Mouse (Mus musculus) liver, embryonic 13.5 days (tissue): ENCODE results near the gene Gm10719. TPM values are rescaled to one million over a fixed set of nuclear protein-coding genes. Genes with fewer than 3 reads are reported as not detected.
"Not testable (repeated sequence)": the region's sequence is repeated elsewhere in the genome, so short reads cannot be mapped to it uniquely, and the experiment has no call there.

Experiments used
- ATAC-seq: fragments of 200-750 bp; cut with Nextera tagmentation; 2 replicates; pipeline ENCODE4 v1.8.0; 2017; ENCODE audit warnings: low read depth, mild to moderate bottlenecking, moderate number of reproducible peaks, moderate library complexity
- DNase-seq: peaks from one replicate; pipeline ENCODE4 v3.0.0; 2022
- H3K27ac ChIP-seq: fragments of 300-500 bp; sonication (generic); 2 replicates; pipeline ENCODE4 v1.5.1; 2015; ENCODE audit warnings: moderate library complexity, mild to moderate bottlenecking, inconsistent platforms
- H3K27me3 ChIP-seq: fragments of 300-500 bp; sonication (generic); 2 replicates; pipeline ENCODE4 v1.6.1; 2015; ENCODE audit warnings: mild to moderate bottlenecking, inconsistent platforms
- H3K36me3 ChIP-seq: fragments of 300-500 bp; sonication (generic); 2 replicates; pipeline ENCODE4 v1.6.1; 2015; ENCODE audit warnings: mild to moderate bottlenecking, inconsistent platforms
- H3K4me1 ChIP-seq: fragments of 300-500 bp; sonication (generic); replicated peaks from 2 replicates; pipeline ENCODE4 v1.6.1; 2015; ENCODE audit warnings: inconsistent platforms
- H3K4me2 ChIP-seq: fragments of 300-500 bp; sonication (generic); 2 replicates; pipeline ENCODE4 v1.6.1; 2015; ENCODE audit warnings: inconsistent platforms, mild to moderate bottlenecking, moderate library complexity
- H3K4me3 ChIP-seq: fragments of 300-500 bp; sonication (generic); replicated peaks from 2 replicates; pipeline ENCODE4 v1.5.1; 2015; ENCODE audit warnings: mild to moderate bottlenecking, inconsistent platforms
- H3K9ac ChIP-seq: fragments of 300-500 bp; sonication (generic); 2 replicates; pipeline ENCODE4 v1.6.1; 2015; ENCODE audit warnings: mild to moderate bottlenecking, inconsistent platforms
- H3K9me3 ChIP-seq: fragments of 300-500 bp; sonication (generic); replicated peaks from 2 replicates; pipeline ENCODE4 v1.6.1; 2016; ENCODE audit warnings: inconsistent platforms
- whole genome bisulfite sequencing: fragments of 180-500 bp; shearing (Covaris S2); methylation state at CpG from one replicate; pipeline ENCODE4 v1.1.7; 2015; ENCODE audit not compliant: insufficient replicate concordance; 5-methylcytosine and 5-hydroxymethylcytosine counted together
- polyA plus RNA-seq: library from polyadenylated mRNA; unstranded; fragments of >200 nt; fragmentation: Nextera tagmentation; extraction: Ambion mirVana; gene quantifications from 2 replicates; pipeline ENCODE4 v1.2.1, GENCODE M21; 2015

Gene Gm10719
- polyA plus RNA-seq, 1 experiment from 2014 or later: not detected

DNA sequence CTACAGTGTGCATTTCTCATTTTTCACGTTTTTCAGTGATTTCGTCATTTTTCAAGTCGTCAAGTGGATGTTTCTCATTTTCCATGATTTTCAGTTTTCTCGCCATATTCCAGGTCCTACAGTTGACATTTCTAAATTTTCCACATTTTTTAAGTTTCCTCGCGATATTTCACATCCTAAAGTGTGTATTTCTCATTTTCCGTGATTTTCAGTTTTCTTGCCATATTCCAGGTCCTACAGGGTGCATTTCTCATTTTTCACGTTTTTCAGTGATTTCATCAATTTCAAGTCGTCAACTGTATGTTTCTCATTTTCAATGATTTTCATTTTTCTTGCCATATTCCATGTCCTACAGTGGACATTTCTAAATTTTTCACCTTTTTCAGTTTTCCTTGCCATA, 1.9 kb upstream of the Gm10719 start, which contains the start of gene Gm10720:
Gm10720 (plus strand) TSS at position 301 of the 400 bp plus-strand sequence.
- not testable (repeated sequence) for H3K36me3 ChIP-seq, H3K27me3 ChIP-seq, H3K4me2 ChIP-seq, H3K9ac ChIP-seq, H3K27ac ChIP-seq, ATAC-seq, H3K9me3 ChIP-seq, H3K4me1 ChIP-seq, DNase-seq, H3K4me3 ChIP-seq
- 63% methylated on average over 5 of the region's 9 CpGs for WGBS

DNA sequence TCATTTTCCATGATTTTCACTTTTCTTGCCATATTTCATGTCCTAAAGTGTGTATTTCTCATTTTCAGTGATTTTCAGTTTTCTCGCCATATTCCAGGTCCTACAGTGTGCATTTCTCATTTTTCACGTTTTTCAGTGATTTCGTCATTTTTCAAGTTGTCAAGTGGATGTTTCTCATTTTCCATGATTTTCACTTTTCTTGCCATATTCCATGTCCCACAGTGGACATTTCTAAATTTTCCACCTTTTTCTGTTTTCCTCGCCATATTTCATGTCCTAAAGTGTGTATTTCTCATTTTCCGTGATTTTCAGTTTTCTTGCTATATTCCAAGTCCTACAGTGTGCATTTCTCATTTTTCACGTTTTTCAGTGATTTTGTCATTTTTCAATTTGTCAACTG, 1.3 kb upstream of the Gm10719 start:
- H3K27ac ChIP-seq, ATAC-seq, H3K27me3 ChIP-seq, H3K9me3 ChIP-seq, H3K36me3 ChIP-seq, H3K4me2 ChIP-seq, H3K9ac ChIP-seq, H3K4me3 ChIP-seq, H3K4me1 ChIP-seq: not testable (repeated sequence)
- WGBS: 66% methylated on average over 6 of the region's 6 CpGs
- peak; percentile 21 for DNase-seq

DNA sequence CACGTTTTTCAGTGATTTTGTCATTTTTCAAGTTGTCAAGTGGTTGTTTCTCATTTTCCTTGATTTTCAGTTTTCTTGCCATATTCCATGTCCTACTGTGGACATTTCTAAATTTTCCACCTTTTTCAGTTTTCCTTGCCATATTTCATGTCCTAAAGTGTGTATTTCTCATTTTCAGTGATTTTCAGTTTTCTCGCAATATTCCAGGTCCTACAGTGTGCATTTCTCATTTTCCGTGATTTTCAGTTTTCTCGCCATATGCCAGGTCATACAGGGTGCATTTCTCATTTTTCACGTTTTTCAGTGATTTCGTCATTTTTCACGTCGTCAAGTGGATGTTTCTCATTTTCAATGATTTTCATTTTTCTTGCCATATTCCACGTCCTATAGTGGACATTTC, 1.7 kb downstream of the Gm10719 start:
- H3K27me3 ChIP-seq, H3K36me3 ChIP-seq, H3K9me3 ChIP-seq, H3K4me2 ChIP-seq, H3K27ac ChIP-seq, ATAC-seq, H3K4me1 ChIP-seq, H3K4me3 ChIP-seq, H3K9ac ChIP-seq: not testable (repeated sequence)
- DNase-seq: peak; percentile 89
- 50% methylated on average over 9 of the region's 9 CpGs for WGBS

DNA sequence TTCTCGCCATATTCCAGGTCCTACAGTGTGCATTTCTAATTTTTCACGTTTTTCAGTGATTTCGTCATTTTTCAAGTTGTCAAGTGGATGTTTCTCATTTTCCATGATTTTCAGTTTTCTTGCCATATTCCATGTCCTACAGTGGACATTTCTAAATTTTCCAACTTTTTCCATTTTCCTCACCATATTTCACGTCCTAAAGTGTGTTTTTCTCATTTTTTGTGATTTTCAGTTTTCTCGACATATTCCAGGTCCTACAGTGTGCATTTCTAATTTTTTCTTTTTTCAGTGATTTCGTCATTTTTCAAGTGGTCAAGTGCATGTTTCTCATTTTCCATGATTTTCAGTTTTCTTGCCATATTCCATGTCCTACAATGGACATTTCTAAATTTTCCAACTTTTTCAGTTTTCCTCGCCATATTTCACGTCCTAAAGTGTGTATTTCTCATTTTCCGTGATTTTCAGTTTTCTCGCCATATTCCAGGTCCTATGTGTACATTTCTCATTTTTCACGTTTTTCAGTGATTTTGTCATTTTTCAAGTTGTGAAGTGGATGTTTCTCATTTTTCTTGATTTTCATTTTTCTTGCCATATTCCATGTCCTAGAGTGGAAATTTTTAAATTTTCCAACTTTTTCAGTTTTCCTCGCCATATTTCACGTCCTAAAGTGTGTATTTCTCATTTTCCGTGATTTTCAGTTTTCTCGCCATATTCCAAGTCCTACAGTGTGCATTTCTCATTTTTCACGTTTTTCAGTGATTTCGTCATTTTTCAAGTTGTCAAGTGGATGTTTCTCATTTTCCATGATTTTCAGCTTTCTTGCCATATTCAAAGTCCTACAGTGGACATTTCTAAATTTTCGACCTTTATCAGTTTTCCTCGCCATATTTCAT, 2.9 kb downstream of the Gm10719 start:
- H3K4me1 ChIP-seq, H3K9ac ChIP-seq, H3K4me2 ChIP-seq, H3K4me3 ChIP-seq, H3K9me3 ChIP-seq, H3K27me3 ChIP-seq, H3K27ac ChIP-seq, H3K36me3 ChIP-seq: not testable (repeated sequence)
- DNase-seq (peak; percentile 77), ATAC-seq (peak; percentile 49; the same call in 1 of the 2 replicates)
- 69% methylated on average over 17 of the region's 19 CpGs for WGBS

DNA sequence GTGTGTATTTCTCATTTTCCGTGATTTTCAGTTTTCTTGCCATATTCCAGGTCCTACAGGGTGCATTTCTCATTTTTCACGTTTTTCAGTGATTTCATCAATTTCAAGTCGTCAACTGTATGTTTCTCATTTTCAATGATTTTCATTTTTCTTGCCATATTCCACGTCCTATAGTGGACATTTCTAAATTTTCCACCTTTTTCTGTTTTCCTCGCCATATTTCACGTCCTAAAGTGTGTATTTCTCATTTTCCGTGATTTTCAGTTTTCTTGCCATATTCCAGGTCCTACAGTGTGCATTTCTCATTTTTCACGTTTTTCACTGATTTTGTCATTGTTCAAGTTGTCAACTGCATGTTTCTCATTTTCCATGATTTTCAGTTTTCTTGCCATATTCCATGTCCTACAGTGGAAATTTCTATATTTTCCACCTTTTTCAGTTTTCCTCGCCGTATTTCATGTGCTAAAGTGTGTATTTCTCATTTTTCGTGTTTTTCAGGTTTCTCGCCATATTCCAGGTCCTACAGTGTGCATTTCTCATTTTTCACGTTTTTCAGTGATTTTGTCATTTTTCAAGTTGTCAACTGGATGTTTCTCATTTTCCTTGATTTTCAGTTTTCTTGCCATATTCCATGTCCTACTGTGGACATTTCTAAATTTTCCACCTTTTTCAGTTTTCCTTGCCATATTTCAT, 5.3 kb downstream of the Gm10719 start:
- H3K27ac ChIP-seq, H3K4me2 ChIP-seq, H3K4me3 ChIP-seq, ATAC-seq, H3K9ac ChIP-seq, H3K9me3 ChIP-seq, H3K4me1 ChIP-seq, H3K36me3 ChIP-seq, H3K27me3 ChIP-seq: not testable (repeated sequence)
- peak; percentile 82 for DNase-seq
- 65% methylated on average over 11 of the region's 13 CpGs for WGBS

DNA sequence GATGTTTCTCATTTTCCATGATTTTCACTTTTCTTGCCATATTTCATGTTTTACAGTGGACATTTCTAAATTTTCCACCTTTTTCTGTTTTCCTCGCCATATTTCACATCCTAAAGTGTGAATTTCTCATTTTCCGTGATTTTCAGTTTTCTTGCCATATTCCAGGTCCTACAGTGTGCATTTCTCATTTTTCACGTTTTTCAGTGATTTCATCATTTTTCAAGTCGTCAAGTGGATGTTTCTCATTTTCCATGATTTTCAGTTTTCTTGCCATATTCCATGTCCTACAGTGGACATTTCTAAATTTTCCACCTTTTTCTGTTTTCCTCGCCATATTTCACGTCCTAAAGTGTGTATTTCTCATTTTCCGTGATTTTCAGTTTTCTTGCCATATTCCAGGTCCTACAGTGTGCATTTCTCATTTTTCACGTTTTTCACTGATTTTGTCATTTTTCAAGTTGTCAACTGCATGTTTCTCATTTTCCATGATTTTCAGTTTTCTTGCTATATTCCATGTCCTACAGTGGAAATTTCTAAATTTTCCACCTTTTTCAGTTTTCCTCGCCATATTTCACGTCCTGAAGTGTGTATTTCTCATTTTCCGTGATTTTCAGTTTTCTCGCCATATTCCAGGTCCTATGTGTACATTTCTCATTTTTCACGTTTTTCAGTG, 6.2 kb downstream of the Gm10719 start, which contains the start of gene Gm10718:
Gm10718 (plus strand) TSS at position 236 of the 673 bp plus-strand sequence.
- not testable (repeated sequence) for H3K27ac ChIP-seq, H3K4me3 ChIP-seq, H3K27me3 ChIP-seq, H3K4me2 ChIP-seq, H3K9ac ChIP-seq, H3K4me1 ChIP-seq, H3K36me3 ChIP-seq, ATAC-seq, H3K9me3 ChIP-seq
- WGBS: 63% methylated on average over 12 of the region's 13 CpGs
- peak; percentile 67 for DNase-seq

DNA sequence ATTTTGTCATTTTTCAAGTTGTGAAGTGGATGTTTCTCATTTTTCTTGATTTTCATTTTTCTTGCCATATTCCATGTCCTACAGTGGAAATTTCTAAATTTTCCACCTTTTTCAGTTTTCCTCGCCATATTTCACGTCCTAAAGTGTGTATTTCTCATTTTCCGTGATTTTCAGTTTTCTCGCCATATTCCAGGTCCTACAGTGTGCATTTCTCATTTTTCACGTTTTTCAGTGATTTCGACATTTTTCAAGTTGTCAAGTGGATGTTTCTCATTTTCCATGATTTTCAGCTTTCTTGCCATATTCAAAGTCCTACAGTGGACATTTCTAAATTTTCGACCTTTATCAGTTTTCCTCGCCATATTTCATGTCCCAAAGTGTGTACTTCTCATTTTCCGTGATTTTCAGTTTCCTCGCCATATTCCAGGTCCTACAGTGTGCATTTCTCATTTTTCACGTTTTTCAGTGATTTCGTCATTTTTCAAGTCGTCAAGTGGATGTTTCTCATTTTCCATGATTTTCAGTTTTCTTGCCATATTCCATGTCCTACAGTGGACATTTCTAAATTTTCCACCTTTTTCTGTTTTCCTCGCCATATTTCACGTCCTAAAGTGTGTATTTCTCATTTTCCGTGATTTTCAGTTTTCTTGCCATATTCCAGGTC, 6.9 kb downstream of the Gm10719 start:
- WGBS: 65% methylated on average over 16 of the region's 16 CpGs
- H3K4me3 ChIP-seq, H3K27ac ChIP-seq, H3K9ac ChIP-seq, H3K36me3 ChIP-seq, H3K4me1 ChIP-seq, H3K27me3 ChIP-seq, ATAC-seq, H3K4me2 ChIP-seq, H3K9me3 ChIP-seq: not testable (repeated sequence)
- DNase-seq: peak; percentile 100

DNA sequence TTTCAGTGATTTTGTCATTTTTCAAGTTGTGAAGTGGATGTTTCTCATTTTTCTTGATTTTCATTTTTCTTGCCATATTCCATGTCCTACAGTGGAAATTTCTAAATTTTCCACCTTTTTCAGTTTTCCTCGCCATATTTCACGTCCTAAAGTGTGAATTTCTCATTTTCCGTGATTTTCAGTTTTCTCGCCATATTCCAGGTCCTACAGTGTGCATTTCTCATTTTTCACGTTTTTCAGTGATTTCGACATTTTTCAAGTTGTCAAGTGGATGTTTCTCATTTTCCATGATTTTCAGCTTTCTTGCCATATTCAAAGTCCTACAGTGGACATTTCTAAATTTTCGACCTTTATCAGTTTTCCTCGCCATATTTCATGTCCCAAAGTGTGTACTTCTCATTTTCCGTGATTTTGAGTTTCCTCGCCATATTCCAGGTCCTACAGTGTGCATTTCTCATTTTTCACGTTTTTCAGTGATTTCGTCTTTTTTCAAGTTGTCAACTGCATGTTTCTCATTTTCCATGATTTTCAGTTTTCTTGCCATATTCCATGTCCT, 7.8 kb downstream of the Gm10719 start, which contains the start of gene Gm10717:
Gm10717 (plus strand) TSS at position 506 of the 556 bp plus-strand sequence.
- ATAC-seq, H3K4me2 ChIP-seq, H3K4me1 ChIP-seq, H3K4me3 ChIP-seq, H3K27me3 ChIP-seq, H3K9me3 ChIP-seq, H3K9ac ChIP-seq, H3K27ac ChIP-seq, H3K36me3 ChIP-seq: not testable (repeated sequence)
- 60% methylated on average over 12 of the region's 12 CpGs for WGBS
- DNase-seq: peak; percentile 68

DNA sequence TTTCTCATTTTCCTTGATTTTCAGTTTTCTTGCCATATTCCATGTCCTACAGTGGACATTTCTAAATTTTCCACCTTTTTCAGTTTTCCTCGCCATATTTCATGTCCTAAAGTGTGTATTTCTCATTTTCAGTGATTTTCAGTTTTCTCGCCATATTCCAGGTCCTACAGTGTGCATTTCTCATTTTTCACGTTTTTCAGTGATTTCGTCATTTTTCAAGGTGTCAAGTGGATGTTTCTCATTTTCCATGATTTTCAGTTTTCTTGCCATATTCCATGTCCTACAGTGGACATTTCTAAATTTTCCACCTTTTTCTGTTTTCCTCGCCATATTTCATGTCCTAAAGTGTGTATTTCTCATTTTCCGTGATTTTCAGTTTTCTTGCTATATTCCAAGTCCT, 8.4 kb downstream of the Gm10719 start:
- not testable (repeated sequence) for H3K4me1 ChIP-seq, H3K4me3 ChIP-seq, ATAC-seq, H3K27me3 ChIP-seq, H3K9me3 ChIP-seq, H3K9ac ChIP-seq, H3K36me3 ChIP-seq, H3K27ac ChIP-seq, H3K4me2 ChIP-seq
- 57% methylated on average over 5 of the region's 6 CpGs for WGBS
- peak; percentile 71 for DNase-seq

DNA sequence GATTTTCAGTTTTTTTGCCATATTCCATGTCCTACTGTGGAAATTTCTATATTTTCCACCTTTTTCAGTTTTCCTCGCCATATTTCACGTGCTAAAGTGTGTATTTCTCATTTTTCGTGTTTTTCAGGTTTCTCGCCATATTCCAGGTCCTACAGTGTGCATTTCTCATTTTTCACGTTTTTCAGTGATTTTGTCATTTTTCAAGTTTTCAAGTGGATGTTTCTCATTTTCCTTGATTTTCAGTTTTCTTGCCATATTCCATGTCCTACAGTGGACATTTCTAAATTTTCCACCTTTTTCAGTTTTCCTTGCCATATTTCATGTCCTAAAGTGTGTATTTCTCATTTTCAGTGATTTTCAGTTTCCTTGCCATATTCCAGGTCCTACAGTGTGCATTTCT, 8.9 kb downstream of the Gm10719 start:
- not testable (repeated sequence) for H3K27ac ChIP-seq, H3K9ac ChIP-seq, ATAC-seq, H3K36me3 ChIP-seq, H3K27me3 ChIP-seq, H3K9me3 ChIP-seq, H3K4me2 ChIP-seq, H3K4me3 ChIP-seq, H3K4me1 ChIP-seq, DNase-seq
- 63% methylated on average over 5 of the region's 5 CpGs for WGBS

DNA sequence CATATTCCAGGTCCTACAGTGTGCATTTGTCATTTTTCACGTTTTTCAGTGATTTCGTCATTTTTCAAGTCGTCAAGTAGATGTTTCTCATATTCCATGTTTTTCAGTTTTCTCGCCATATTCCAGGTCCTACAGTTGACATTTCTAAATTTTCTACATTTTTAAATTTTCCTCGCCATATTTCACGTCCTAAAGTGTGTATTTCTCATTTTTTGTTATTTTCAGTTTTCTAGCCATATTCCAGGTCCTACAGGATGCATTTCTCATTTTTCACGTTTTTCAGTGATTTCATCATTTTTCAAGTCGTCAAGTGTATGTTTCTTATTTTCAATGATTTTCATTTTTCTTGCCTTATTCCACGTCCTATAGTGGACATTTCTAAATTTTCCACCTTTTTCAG, 9.5 kb downstream of the Gm10719 start:
- not testable (repeated sequence) for ATAC-seq, H3K4me2 ChIP-seq, H3K36me3 ChIP-seq, H3K4me3 ChIP-seq, H3K9ac ChIP-seq, H3K4me1 ChIP-seq, H3K27ac ChIP-seq, H3K9me3 ChIP-seq, H3K27me3 ChIP-seq, DNase-seq
- WGBS: 56% methylated on average over 9 of the region's 9 CpGs
